Mouse (Mus musculus) ES-Bruce4 (cell line): ENCODE results near the gene Tor4a.

Experiments used
- CTCF ChIP-seq: IDR thresholded peaks from one replicate; pipeline ENCODE4 v1.8.1; 2011; ENCODE audit warnings: low read depth, low read length
- EP300 ChIP-seq: IDR thresholded peaks from 2 replicates; pipeline ENCODE4 v1.6.1; 2011; ENCODE audit warnings: low read depth, low read length; ENCODE audit not compliant: insufficient read depth
- POLR2A ChIP-seq: IDR thresholded peaks from one replicate; pipeline ENCODE4 v1.8.1; 2011; ENCODE audit warnings: low read length; ENCODE audit not compliant: insufficient read depth

GRCm38 (mm10) chr2:25151280-25151956 is 45.3 kb downstream of the Tor4a start:
- no peak for TF ChIP-seq CTCF
- TF ChIP-seq POLR2A = no peak
- TF ChIP-seq EP300 = no peak
